Mouse (Mus musculus): Measurements from ENCODE around the gene Hcrtr2.

The Hcrtr2 gene

DNA sequence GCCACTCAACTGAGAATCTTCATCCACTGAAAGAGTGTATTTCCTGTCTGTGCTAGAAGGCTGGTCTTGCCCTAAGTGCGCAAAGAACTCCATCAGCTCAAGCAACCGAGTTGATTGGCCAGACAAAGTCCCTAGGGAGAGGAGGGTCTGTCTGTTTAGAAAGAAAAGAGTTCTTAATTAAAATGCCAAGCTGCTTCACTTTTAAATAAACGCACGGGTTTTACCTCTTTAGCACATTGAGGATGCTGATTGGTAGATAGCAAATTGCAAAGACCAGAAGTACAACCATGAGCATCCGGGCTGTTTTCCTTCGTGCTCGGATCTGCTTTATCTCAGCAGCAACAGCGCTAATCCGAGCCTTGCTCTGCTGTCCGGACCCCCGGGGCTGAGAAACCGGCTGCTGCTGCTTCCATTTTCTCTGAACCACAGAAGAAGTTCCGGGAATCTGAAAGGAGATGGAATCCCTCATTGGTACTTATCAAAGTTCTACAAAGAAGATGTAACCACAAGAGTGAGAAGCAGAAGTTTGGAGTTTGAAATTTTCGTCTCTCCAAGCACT, 87.6 kb downstream of the Hcrtr2 start:
- peak in 1 of 2 experiments; percentile 0 for DNase-seq (ENCODE audit: low spot score in 2 of 2)

DNA sequence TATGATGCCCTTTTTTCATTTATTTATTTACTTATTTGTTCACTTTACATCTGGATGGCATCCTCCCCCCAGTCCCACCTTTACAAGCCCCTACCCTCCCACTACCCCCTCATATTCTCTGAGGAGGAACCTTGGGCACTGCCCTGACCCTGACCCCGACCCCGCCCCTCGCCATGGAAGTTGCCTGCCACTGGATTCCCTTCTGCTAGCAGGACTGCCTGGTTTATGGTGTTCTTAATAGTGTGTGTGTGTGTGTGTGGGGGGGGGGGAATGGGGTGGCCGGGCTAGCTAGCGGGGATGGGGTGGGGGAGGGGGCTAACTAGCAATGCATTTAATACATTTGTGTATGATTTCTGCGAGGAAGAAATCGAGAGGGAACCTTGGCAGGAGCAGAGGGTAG, 88.8 kb downstream of the Hcrtr2 start:
- no peak for DNase-seq (ENCODE audit: low spot score in 2 of 2)

DNA sequence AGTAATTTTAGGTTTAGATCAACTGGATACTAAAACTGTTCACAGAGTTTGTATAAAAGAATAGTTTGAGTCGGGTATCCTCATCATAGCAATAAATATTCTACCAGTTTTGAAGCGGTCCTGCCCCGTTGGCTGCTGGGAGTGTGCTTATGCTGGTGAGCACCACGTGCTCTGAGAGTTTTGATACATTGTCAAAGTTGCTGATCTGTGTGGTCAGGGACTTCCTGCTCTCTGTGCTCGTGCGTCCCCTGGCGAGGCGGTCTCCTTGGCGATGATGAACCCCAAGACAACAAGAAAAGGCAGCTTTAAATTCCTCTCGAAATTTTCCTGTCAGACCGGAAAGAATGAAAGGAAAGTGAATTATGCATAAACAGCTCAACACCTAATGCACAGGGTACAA, 93.3 kb downstream of the Hcrtr2 start:
- peak; percentile 5 to 20 for DNase-seq (ENCODE audit: low spot score in 2 of 2)

DNA sequence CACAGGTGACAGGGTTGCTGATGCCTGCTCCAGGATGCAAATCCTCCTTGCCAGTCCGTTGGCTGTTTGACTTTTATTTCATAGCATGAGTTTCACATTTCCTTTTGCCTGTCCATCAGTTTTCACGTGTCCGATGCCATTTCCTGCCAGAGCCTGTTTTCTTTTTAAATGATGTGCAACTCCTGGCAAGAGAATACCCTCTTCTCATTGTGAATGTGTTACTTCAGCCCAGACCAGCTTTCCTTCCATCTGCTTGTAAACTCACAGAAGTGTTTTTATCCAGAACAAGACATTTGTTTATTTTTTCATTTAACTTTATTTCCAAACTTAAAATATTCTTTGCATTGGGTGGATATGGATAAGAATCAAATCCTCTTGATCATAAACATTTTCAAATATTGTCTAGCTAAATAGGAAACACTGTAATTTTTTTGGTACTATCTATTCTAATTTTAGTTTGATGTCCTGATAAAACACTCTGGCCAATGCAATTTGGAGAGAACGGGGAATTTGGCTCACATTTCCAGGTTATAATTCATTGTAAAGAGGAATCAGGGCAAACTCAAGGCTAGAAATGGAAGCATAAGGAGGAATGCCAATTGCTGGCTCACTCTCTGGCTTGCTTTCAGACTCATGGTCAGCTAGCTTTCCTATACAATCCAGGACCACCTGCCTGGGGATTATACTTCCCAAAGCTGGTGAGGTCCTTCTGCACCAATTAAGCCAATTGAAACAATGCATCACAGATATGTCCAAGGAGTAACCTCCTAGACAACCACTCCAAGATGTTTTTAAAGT, 106.3 kb downstream of the Hcrtr2 start:
- DNase-seq (ENCODE audit: low spot score in 2 of 2), result no peak

DNA sequence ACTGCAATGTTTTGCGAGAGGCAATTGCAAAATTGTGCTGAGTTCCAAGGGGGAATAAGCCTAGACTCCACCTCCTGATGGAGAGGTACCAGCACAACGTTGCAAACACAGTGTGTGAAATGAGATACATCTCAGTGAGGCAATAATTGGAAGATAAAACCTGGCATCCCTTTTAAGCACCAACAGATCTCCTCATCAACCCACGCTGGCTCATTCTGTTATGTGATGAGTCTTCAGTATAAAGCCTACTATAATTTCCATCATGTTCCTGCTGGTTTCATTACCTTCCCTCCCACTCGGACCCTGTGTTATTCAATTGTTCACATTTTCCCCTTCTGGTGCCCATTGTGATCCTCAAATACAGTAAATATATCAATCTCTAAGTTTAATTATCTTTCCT, 109.0 kb downstream of the Hcrtr2 start:
- DNase-seq (ENCODE audit: low spot score in 2 of 2), result no peak

DNA sequence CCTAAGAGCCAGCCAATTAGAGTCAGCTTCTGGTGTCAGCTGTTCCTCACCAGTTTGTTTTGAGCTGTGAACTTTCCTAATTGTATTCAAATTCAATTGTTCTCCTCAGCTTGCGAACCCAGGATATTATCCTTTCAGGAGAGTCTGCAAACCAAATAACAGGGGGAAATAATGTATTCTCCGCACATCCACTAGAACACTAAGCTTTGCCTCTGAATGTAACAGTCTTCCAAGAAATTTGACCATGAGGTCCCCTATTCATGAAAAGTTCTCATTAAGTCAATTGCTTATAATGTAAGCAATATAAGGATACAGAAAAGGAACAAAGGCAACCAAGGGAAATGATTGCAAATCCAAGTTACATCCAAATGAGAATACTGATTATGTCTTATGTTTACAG, 110.1 kb downstream of the Hcrtr2 start, which contains the start of gene Gfral:
Gene Gfral (minus strand): TSS at position 101 of the 400 bp plus-strand sequence.
- no peak for DNase-seq (ENCODE audit: low spot score in 2 of 2)

DNA sequence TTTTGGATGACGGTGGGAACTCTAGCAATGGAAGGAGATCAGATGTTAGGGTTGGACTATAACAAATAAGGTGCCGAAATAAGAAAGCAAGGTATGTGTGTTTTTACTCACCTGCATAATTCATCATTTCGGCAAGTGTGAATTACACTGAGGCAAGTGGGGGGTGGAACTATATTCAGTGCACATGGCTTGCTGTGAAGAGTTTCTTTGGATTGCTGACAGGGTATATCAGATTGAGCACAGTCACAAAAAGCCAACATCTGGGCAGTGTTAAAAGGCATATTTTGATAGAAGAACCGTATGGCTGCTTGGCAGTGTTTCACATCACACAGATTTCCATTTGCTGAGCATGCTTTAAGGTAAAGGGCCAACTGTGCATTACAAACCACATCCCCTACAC, 126.7 kb downstream of the Hcrtr2 start:
- DNase-seq (ENCODE audit: low spot score in 2 of 2), result no peak

DNA sequence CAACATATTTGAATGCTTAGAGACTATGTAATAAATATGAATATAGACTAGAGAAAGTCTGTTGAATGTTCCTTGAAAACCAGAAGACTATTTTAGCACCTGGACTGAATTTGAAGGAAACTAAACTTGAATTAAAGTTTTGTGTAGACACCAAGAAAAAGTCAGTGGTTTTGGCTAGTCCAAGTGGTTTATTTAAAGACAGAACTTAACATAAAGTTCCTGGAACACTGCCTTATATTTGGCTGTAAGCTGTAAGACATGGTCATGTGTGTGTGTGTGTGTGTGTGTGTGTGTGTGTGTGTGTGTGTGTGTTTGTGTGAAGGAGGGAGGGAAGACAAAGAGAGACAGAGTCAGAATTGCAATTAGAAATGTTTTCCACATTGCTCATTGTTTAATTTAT, 144.4 kb downstream of the Hcrtr2 start:
- no peak for DNase-seq (ENCODE audit: low spot score in 2 of 2)

Measured in natural killer cell, adult 2 months (primary cell).